Mouse (Mus musculus): ENCODE data around the gene Rps6ka3. TPM values are rescaled to one million over a fixed set of nuclear protein-coding genes. Genes with fewer than 3 reads are reported as not detected.

Gene Rps6ka3
- polyA plus RNA-seq, 1 experiment from 2014 or later = 7.0 TPM

GRCm38 (mm10) chrX:159256040-159256852 is 46.1 kb downstream of the Rps6ka3 start:
- H3K36me3 ChIP-seq (replicated peaks) = no peaks in the 10 kb centered on the region
- H3K9me3 ChIP-seq = no peaks in the 10 kb centered on the region
- H3K27me3 ChIP-seq (replicated peaks; ENCODE audit: low read depth, poor library complexity, severe bottlenecking) = peaks cover 45% of the 10 kb centered on the region
- DNase-seq (ENCODE audit: low spot score) = peak; percentile 40
- WGBS = 13% methylated on average over 54 of the region's 57 CpGs
- peaks cover 5% of the 10 kb centered on the region for H3K4me1 ChIP-seq
- H3K27ac ChIP-seq (replicated peaks) = peak overlapping the region; percentile 90
- peak overlapping the region; percentile 72 for H3K4me3 ChIP-seq

GRCm38 (mm10) chrX:159256921-159257421 is 46.9 kb downstream of the Rps6ka3 start:
- Histone ChIP-seq H3K9me3 (no peaks in the 10 kb centered on the region), H3K27ac (replicated peaks) (peak overlapping the region; percentile 90), H3K36me3 (replicated peaks) (no peaks in the 10 kb centered on the region), H3K4me1 (peaks cover 5% of the 10 kb centered on the region), H3K27me3 (replicated peaks; ENCODE audit: low read depth, poor library complexity, severe bottlenecking) (peaks cover 39% of the 10 kb centered on the region), H3K4me3 (peak overlapping the region; percentile 72)
- DNase-seq (ENCODE audit: low spot score) = peak; percentile 59
- 20% methylated on average over 20 of the region's 20 CpGs for WGBS

- no peaks in the 10 kb centered on the region for H3K4me1 ChIP-seq
- DNase-seq (ENCODE audit: low spot score) = no peak
- WGBS = 37% methylated on average over 3 of the region's 3 CpGs
- H3K9me3 ChIP-seq = no peaks in the 10 kb centered on the region
- no peaks in the 10 kb centered on the region for H3K36me3 ChIP-seq (replicated peaks)
- H3K27me3 ChIP-seq (replicated peaks; ENCODE audit: low read depth, poor library complexity, severe bottlenecking) = peaks cover 25% of the 10 kb centered on the region
- H3K4me3 ChIP-seq = no peak overlapping the region
- H3K27ac ChIP-seq (replicated peaks) = no peak overlapping the region
Observed at GRCm38 (mm10) chrX:159264681-159265080, 54.6 kb downstream of the Rps6ka3 start.

GRCm38 (mm10) chrX:159269072-159269471 is 59.0 kb downstream of the Rps6ka3 start:
- peaks cover 25% of the 10 kb centered on the region for H3K27me3 ChIP-seq (replicated peaks; ENCODE audit: low read depth, poor library complexity, severe bottlenecking)
- no peak overlapping the region for H3K4me3 ChIP-seq
- no peaks in the 10 kb centered on the region for H3K9me3 ChIP-seq
- H3K27ac ChIP-seq (replicated peaks) = no peak overlapping the region
- H3K4me1 ChIP-seq = no peaks in the 10 kb centered on the region
- H3K36me3 ChIP-seq (replicated peaks) = no peaks in the 10 kb centered on the region
- no peak for DNase-seq (ENCODE audit: low spot score)

GRCm38 (mm10) chrX:159286765-159287164 is 76.7 kb downstream of the Rps6ka3 start:
- no peaks in the 10 kb centered on the region for H3K4me1 ChIP-seq

GRCm38 (mm10) chrX:159295879-159296278 is 85.8 kb downstream of the Rps6ka3 start:
- Histone ChIP-seq H3K4me3 (no peak overlapping the region), H3K27ac (replicated peaks) (no peak overlapping the region), H3K36me3 (replicated peaks) (peaks cover 6% of the 10 kb centered on the region; the same call in 1 of the 2 replicates), H3K9me3 (no peaks in the 10 kb centered on the region), H3K27me3 (replicated peaks; ENCODE audit: low read depth, poor library complexity, severe bottlenecking) (peaks cover 6% of the 10 kb centered on the region; the same call in 1 of the 2 replicates), H3K4me1 (no peaks in the 10 kb centered on the region)
- DNase-seq (ENCODE audit: low spot score) = no peak
- WGBS = 92% methylated on average over 1 of the region's 1 CpGs

More at GRCm38 (mm10) chrX:159286765-159287164, 76.7 kb downstream of the Rps6ka3 start:
- Histone ChIP-seq H3K4me3 (no peak overlapping the region), H3K27me3 (replicated peaks; ENCODE audit: low read depth, poor library complexity, severe bottlenecking) (peaks cover 4% of the 10 kb centered on the region; the same call in 1 of the 2 replicates), H3K27ac (replicated peaks) (no peak overlapping the region), H3K36me3 (replicated peaks) (no peaks in the 10 kb centered on the region), H3K9me3 (no peaks in the 10 kb centered on the region)
- peak; percentile 10 for DNase-seq (ENCODE audit: low spot score)
- WGBS = 67% methylated on average over 5 of the region's 5 CpGs

GRCm38 (mm10) chrX:159302349-159303311 is 92.5 kb downstream of the Rps6ka3 start:
- Histone ChIP-seq H3K4me3 (no peak overlapping the region), H3K36me3 (replicated peaks) (peaks cover 6% of the 10 kb centered on the region; the same call in 1 of the 2 replicates), H3K4me1 (no peaks in the 10 kb centered on the region), H3K27ac (replicated peaks) (no peak overlapping the region), H3K9me3 (no peaks in the 10 kb centered on the region), H3K27me3 (replicated peaks; ENCODE audit: low read depth, poor library complexity, severe bottlenecking) (no peaks in the 10 kb centered on the region)
- DNase-seq (ENCODE audit: low spot score) = no peak
- WGBS = 83% methylated on average over 11 of the region's 11 CpGs

GRCm38 (mm10) chrX:159315293-159315692 is 105.2 kb downstream of the Rps6ka3 start:
- Histone ChIP-seq H3K4me1 (no peaks in the 10 kb centered on the region), H3K27me3 (replicated peaks; ENCODE audit: low read depth, poor library complexity, severe bottlenecking) (peaks cover 18% of the 10 kb centered on the region; the same call in 1 of the 2 replicates), H3K9me3 (no peaks in the 10 kb centered on the region), H3K4me3 (no peak overlapping the region), H3K27ac (replicated peaks) (no peak overlapping the region), H3K36me3 (replicated peaks) (peaks cover 19% of the 10 kb centered on the region)
- DNase-seq (ENCODE audit: low spot score) = no peak
- WGBS = 72% methylated on average over 7 of the region's 7 CpGs

GRCm38 (mm10) chrX:159321342-159321741 is 111.2 kb downstream of the Rps6ka3 start:
- peak; percentile 61 for DNase-seq (ENCODE audit: low spot score)
- Histone ChIP-seq H3K9me3 (no peaks in the 10 kb centered on the region), H3K4me1 (no peaks in the 10 kb centered on the region), H3K36me3 (replicated peaks) (peaks cover 13% of the 10 kb centered on the region), H3K27me3 (replicated peaks; ENCODE audit: low read depth, poor library complexity, severe bottlenecking) (0 out of 2 replicates have a peak, but pooled peaks cover 3% of the 10 kb centered on the region), H3K27ac (replicated peaks) (no peak overlapping the region), H3K4me3 (no peak overlapping the region)
- 30% methylated on average over 8 of the region's 8 CpGs for WGBS

- Histone ChIP-seq H3K36me3 (replicated peaks) (peaks cover 36% of the 10 kb centered on the region), H3K27me3 (replicated peaks; ENCODE audit: low read depth, poor library complexity, severe bottlenecking) (peaks cover 16% of the 10 kb centered on the region), H3K9me3 (no peaks in the 10 kb centered on the region), H3K4me1 (no peaks in the 10 kb centered on the region), H3K4me3 (no peak overlapping the region), H3K27ac (replicated peaks) (no peak overlapping the region)
- 94% methylated on average over 3 of the region's 3 CpGs for WGBS
- no peak for DNase-seq (ENCODE audit: low spot score)
Observed at GRCm38 (mm10) chrX:159364506-159364905, 154.4 kb downstream of the Rps6ka3 start.

GRCm38 (mm10) chrX:159371831-159372752 is 162.0 kb downstream of the Rps6ka3 start, which contains the start of gene Eif1ax:
Gene Eif1ax, plus strand, starts transcription at chrX:159372178.
- WGBS = 15% methylated on average over 63 of the region's 76 CpGs
- H3K4me1 ChIP-seq = peaks cover 5% of the 10 kb centered on the region; the same call in 1 of the 2 replicates
- H3K27me3 ChIP-seq (replicated peaks; ENCODE audit: low read depth, poor library complexity, severe bottlenecking) = peaks cover 30% of the 10 kb centered on the region
- H3K36me3 ChIP-seq (replicated peaks) = peaks cover 19% of the 10 kb centered on the region
- H3K4me3 ChIP-seq = peak within 1 kb of the TSS; percentile 73
- H3K27ac ChIP-seq (replicated peaks) = peak within 1 kb of the TSS; percentile 90
- no peaks in the 10 kb centered on the region for H3K9me3 ChIP-seq
- peak; percentile 84 for DNase-seq (ENCODE audit: low spot score)
